16 mouse cellular contexts compared by ENCODE assay signal in genomic region chr13:118086966-118087365, GRCm38 (mm10).
"Had no signal": no experiment of that assay in that cellular context is flagged by ENCODE, and none has a peak within 500 bp of the region (broad histone marks: within the 10 kb centered on the region; RNA-seq: fewer than 3 reads in every experiment).

No protein-coding gene starts in this region.

- DNase-seq: retina, postnatal 1 day; right cerebral cortex, adult 18-20 months; right cerebral cortex, postnatal 14 days; right cerebral cortex, postnatal 25 days; right cerebral cortex, postnatal 4 days; spleen, adult 18-20 months; thymus, adult 18-20 months; thymus, adult 2 months; thymus, postnatal 14 days; thymus, postnatal 25 days; thymus, postnatal 36 days; thymus, postnatal 4 days had no signal

- H3K9me3 ChIP-seq: neural tube, embryonic 13.5 days; neural tube, embryonic 15.5 days; stomach, embryonic 15.5 days had no signal

- H3K4me2 ChIP-seq: neural tube, embryonic 13.5 days; neural tube, embryonic 15.5 days; stomach, embryonic 15.5 days had no signal

- H3K9ac ChIP-seq: neural tube, embryonic 13.5 days; neural tube, embryonic 15.5 days; stomach, embryonic 15.5 days had no signal

- H3K36me3 ChIP-seq: neural tube, embryonic 13.5 days; neural tube, embryonic 15.5 days; stomach, embryonic 15.5 days had no signal

- H3K27ac ChIP-seq: neural tube, embryonic 13.5 days; neural tube, embryonic 15.5 days; stomach, embryonic 15.5 days; stomach, postnatal 0 days had no signal

- H3K4me1 ChIP-seq: neural tube, embryonic 13.5 days; neural tube, embryonic 15.5 days; stomach, embryonic 15.5 days had no signal

- H3K27me3 ChIP-seq: neural tube, embryonic 13.5 days; neural tube, embryonic 15.5 days; stomach, embryonic 15.5 days had no signal

- H3K4me3 ChIP-seq: neural tube, embryonic 13.5 days; neural tube, embryonic 15.5 days; stomach, embryonic 15.5 days had no signal
